Mouse (Mus musculus) c-Kit-positive CD71-negative TER-119-negative erythroid progenitor cells, embryonic 14.5 days (primary cell): ENCODE measurements around the gene Chrnb4.

ENCODE experiments used
- DNase-seq: peaks from one replicate; pipeline ENCODE4 v3.0.0-alpha.2; 2013; ENCODE audit warnings: low read depth

The Chrnb4 gene

GRCm38 (mm10) chr9:55023326-55023725, 25.3 kb downstream of the Chrnb4 start:
- DNase-seq: no peak

DNA sequence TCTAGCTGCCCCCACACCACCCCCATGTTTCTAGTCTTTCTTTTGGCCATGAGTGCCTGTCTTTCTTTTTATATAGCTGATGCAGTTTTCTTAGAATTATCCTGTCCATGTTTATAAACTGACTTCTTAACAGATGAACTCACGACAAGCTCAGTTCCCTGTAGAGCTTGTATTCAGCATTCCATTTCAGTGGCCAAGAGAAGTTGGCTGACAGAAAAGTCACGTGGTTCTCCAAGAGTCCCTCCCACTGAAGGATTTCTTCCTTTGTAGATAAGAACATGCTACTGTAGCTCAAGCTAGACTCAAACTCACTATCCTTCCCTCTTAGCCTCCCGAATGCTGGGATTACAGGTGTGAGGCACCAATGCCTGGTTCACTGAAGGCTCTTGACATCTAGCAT, 31.7 kb downstream of the Chrnb4 start:
- no peak for DNase-seq

DNA sequence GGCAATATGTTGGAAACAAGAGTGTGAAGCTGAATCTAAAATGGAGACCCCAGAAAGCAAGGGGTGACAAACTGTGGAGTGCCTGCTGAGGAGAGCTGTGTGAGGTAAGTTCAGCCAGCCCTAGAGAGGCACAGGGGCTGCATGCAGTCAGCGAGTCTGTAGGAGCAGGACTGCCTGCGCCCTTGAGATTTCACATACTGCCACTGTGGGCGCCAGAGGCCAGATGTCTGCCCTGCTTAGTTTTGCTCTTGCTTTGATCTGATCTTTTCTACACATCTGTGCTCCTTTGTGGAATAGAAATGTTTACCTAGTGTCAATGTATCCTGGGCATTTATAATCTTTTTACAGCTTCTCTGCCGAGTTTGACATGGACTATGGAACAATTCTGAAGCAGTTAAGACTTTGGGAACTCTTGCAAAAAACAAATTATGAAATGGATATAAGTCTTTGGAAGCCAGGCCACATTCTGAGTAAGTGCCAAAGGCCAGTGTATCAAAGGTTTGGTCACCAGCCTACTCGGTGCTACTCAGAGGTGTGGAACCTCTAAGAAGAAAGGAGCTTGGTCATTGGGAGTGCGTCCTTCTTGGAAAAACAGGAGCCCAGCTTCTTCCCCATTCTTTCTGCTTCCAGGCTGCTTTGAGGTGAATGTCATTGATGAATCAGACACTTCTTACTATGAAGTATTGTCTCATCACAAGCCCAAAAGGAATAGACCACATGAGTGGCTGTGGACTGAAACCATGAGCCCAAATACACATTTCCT, 37.8 kb downstream of the Chrnb4 start:
- no peak for DNase-seq

DNA sequence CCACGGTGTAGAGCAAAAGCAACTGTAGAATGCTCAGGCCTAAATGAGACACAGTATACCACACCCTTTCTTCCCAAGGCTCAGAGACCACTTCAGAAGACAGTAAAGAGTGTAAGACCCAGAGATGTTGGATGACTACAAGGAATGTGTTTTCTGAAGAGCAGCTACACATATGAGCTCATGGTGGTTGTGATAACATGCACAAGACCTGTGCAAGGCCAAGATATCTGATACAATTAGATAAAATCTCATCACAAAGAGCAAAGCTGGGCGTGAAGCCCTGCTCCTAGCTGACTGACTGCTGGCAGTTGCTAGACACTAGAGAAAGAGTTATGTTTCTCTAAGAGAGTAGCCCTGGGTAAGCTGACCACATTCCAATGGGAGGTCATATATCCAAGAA, 38.9 kb downstream of the Chrnb4 start:
- DNase-seq: no peak

DNA sequence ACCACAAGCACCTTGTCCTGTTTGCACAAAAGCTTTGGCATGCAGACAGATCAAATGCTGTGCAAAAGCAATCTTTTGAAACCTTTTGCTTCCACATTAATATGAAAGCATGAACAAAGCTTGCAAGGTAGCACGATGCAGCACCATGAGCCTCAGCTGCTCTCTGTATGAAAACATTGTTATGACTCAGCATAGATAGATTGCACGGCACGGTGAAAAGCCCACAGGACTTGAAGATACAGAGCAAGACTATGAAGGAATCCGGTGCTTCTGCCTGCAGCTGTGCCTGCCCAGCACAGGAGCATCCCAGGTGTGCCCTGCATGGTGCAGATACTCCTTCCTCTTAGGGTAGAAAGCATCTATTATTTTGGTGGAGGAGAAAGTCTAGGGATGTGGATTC, 45.0 kb downstream of the Chrnb4 start:
- DNase-seq: no peak

- no peak for DNase-seq
Measured at GRCm38 (mm10) chr9:54995645-54996044, 52.9 kb downstream of the Chrnb4 start.

- no peak for DNase-seq
Measured at GRCm38 (mm10) chr9:54994381-54994780, 54.2 kb downstream of the Chrnb4 start.

DNA sequence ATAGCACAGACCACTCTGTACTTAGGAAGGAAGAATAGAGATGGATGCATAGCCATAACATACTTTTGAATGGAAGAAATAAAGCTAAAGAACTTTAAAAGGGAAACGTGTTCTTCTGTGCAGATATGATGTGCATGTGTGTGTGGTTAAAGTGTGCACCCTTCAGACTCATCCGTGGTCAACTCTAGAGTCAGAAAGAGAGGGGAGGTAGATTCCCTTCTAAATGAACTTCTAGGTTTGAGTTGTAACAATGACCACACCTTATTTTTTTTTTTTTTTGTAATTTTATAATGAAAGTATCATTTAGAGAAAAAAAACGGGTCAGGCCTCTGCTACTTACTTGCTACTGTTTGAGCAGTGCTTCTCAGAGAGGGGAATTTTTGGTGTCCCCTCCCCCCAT, 58.2 kb downstream of the Chrnb4 start:
- no peak for DNase-seq

DNA sequence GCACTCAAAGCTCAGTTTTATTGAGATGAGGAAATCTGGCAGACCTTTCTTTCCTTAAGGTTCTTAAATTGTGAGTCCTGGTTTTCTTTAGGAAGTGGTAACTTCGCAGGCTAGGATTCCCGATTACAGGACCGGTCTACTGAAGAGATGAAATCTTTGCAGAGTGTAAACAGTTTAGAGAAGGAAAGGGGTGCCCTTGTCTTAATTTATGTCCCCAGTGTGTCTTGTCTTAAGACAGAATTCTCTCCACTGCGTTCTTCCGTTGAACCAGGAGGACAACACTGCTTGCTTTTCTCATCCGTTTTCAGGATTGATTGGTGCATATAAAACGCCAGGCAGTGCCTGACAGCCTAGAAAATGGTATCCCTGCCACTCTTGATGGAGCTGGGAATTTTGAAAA, 66.2 kb downstream of the Chrnb4 start:
- no peak for DNase-seq

GRCm38 (mm10) chr9:54981291-54982191, 67.0 kb downstream of the Chrnb4 start:
- DNase-seq: no peak

DNA sequence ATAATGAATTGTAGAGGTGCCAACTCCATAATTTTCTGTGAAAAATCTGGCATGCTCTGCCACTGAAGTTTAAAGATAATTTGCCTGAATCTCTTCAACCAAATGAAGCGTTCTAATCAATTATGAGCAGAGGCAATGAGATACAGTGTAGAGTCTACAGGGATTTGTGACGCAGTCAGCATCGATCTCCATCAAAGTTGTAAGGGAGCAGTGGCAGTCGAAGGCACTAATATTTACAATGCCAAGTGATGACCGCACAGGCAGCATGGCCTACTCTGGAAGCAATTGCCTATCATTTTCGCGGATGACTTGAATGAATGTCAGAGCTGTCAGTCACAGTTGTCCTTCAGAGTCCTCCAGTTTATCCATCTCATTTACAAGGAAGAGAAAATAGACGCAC, 67.9 kb downstream of the Chrnb4 start, which contains the start of gene Chrna5:
Gene Chrna5 (plus strand): TSS at position 207 of the 400 bp plus-strand sequence.
- no peak for DNase-seq
